Mouse (Mus musculus): ENCODE measurements around the gene Katna1.

- TF ChIP-seq ZC3H11A (IDR thresholded peaks at IDR 0.05; ENCODE audit: borderline replicate concordance, low read depth, low read length) (no peak), ZNF384 (IDR thresholded peaks at IDR 0.05; ENCODE audit: low read depth, low read length) (no peak), MAFK (IDR thresholded peaks at IDR 0.05; ENCODE audit: insufficient read depth, low read depth, low read length) (no peak), HCFC1 (IDR thresholded peaks at IDR 0.05; ENCODE audit: borderline replicate concordance, insufficient read depth, low read length) (no peak)
Measured at GRCm38 (mm10) chr10:7700120-7700519, 25.7 kb upstream of the Katna1 start.

All from ES-E14 (cell line).